Mouse (Mus musculus): ENCODE data around the gene Fanca. TPM values are rescaled to one million over a fixed set of nuclear protein-coding genes. Genes with fewer than 3 reads are reported as not detected.

Fanca gene
- polyA plus RNA-seq, 1 experiment from 2014 or later: 5.3 TPM

- 100% methylated on average over 1 of the region's 1 CpGs for WGBS
- H3K9ac ChIP-seq (ENCODE audit: low read depth, low read length): no peak overlapping the region
- no peaks in the 10 kb centered on the region for H3K27me3 ChIP-seq (replicated peaks; ENCODE audit: control insufficient read depth, insufficient read depth, low read length)
- TF ChIP-seq CTCF (IDR thresholded peaks at IDR 0.05; ENCODE audit: low read depth): no peak
- peaks cover 11% of the 10 kb centered on the region; the same call in 1 of the 2 replicates for H3K36me3 ChIP-seq (ENCODE audit: control insufficient read depth, insufficient read depth)
- H3K4me3 ChIP-seq (ENCODE audit: low read depth, low read length): no peak overlapping the region
- no peak overlapping the region for H3K27ac ChIP-seq (ENCODE audit: low read depth, low read length)
- no peak for ATAC-seq
- H3K4me2 ChIP-seq (replicated peaks; ENCODE audit: low read depth): no peak overlapping the region
- H3K9me3 ChIP-seq (ENCODE audit: control insufficient read depth): no peaks in the 10 kb centered on the region
- H3K4me1 ChIP-seq (replicated peaks; ENCODE audit: control insufficient read depth, insufficient read depth, low read length): peaks cover 5% of the 10 kb centered on the region; the same call in 1 of the 2 replicates
Observed at GRCm38 (mm10) chr8:123228416-123228815, 90.0 kb downstream of the Fanca start.

GRCm38 (mm10) chr8:123224278-123225266 is 93.8 kb downstream of the Fanca start, which contains the start of gene Cdk10:
Cdk10 (plus strand) TSS chr8:123224842.
- WGBS: 2% methylated on average over 59 of the region's 59 CpGs
- H3K9me3 ChIP-seq (ENCODE audit: control insufficient read depth): no peaks in the 10 kb centered on the region

GRCm38 (mm10) chr8:123220917-123221316 is 97.5 kb downstream of the Fanca start:
- TF ChIP-seq CTCF (IDR thresholded peaks at IDR 0.05; ENCODE audit: low read depth): no peak
- H3K27me3 ChIP-seq (replicated peaks; ENCODE audit: control insufficient read depth, insufficient read depth, low read length): no peaks in the 10 kb centered on the region
- H3K36me3 ChIP-seq (ENCODE audit: control insufficient read depth, insufficient read depth): no peaks in the 10 kb centered on the region
- H3K4me2 ChIP-seq (replicated peaks; ENCODE audit: low read depth): no peak overlapping the region
- H3K4me1 ChIP-seq (replicated peaks; ENCODE audit: control insufficient read depth, insufficient read depth, low read length): peaks cover 5% of the 10 kb centered on the region; the same call in 1 of the 2 replicates
- no peak overlapping the region for H3K27ac ChIP-seq (ENCODE audit: low read depth, low read length)
- H3K9me3 ChIP-seq (ENCODE audit: control insufficient read depth): no peaks in the 10 kb centered on the region
- H3K4me3 ChIP-seq (ENCODE audit: low read depth, low read length): no peak overlapping the region
- ATAC-seq: no peak
- no peak overlapping the region for H3K9ac ChIP-seq (ENCODE audit: low read depth, low read length)
- WGBS: 58% methylated on average over 1 of the region's 1 CpGs

More at GRCm38 (mm10) chr8:123224278-123225266, 93.8 kb downstream of the Fanca start, which contains the start of gene Cdk10:
- Histone ChIP-seq H3K4me2 (replicated peaks; ENCODE audit: low read depth) (peak within 1 kb of the TSS; percentile 87), H3K27ac (ENCODE audit: low read depth, low read length) (peak within 1 kb of the TSS; percentile 79), H3K27me3 (replicated peaks; ENCODE audit: control insufficient read depth, insufficient read depth, low read length) (no peaks in the 10 kb centered on the region), H3K36me3 (ENCODE audit: control insufficient read depth, insufficient read depth) (peaks cover 6% of the 10 kb centered on the region; the same call in 1 of the 2 replicates), H3K4me1 (replicated peaks; ENCODE audit: control insufficient read depth, insufficient read depth, low read length) (peaks cover 5% of the 10 kb centered on the region; the same call in 1 of the 2 replicates), H3K9ac (ENCODE audit: low read depth, low read length) (peak within 1 kb of the TSS; percentile 72), H3K4me3 (ENCODE audit: low read depth, low read length) (peak within 1 kb of the TSS; percentile 74)
- peak; percentile 79 for ATAC-seq
- TF ChIP-seq CTCF (IDR thresholded peaks at IDR 0.05; ENCODE audit: low read depth): 0 out of 2 replicates have a peak, but pooled peaks have one; percentile 9

Other genes with a start within 250 kb of the Fanca start
- 948 and 1,014 TPM in 2 replicates for gene Rpl13, start 216.2 kb downstream of the Fanca start, polyA plus RNA-seq (2015; fragmentation: Nextera tagmentation; extraction: Ambion mirVana)
- gene Cpne7, start 201.2 kb downstream of the Fanca start, polyA plus RNA-seq (2015; fragmentation: Nextera tagmentation; extraction: Ambion mirVana): 0.46 and 0.67 TPM in 2 replicates
- 3.4 and 3.5 TPM in 2 replicates for gene Sult5a1, start 160.3 kb downstream of the Fanca start, polyA plus RNA-seq (2015; fragmentation: Nextera tagmentation; extraction: Ambion mirVana)
- gene Dpep1, start 132.3 kb downstream of the Fanca start, polyA plus RNA-seq (2015; fragmentation: Nextera tagmentation; extraction: Ambion mirVana): 30.8 and 32.7 TPM in 2 replicates
- gene Chmp1a, start 105.8 kb downstream of the Fanca start, polyA plus RNA-seq (2015; fragmentation: Nextera tagmentation; extraction: Ambion mirVana): 203 TPM in 2 replicates
- 0.55 and 1.2 TPM in 2 replicates for gene Spata33, start 105.7 kb downstream of the Fanca start, polyA plus RNA-seq (2015; fragmentation: Nextera tagmentation; extraction: Ambion mirVana)
- gene Cdk10, start 93.7 kb downstream of the Fanca start, polyA plus RNA-seq (2015; fragmentation: Nextera tagmentation; extraction: Ambion mirVana): 11.8 and 14.0 TPM in 2 replicates
- 5.0 TPM in 2 replicates for gene Spata2l, start 82.3 kb downstream of the Fanca start, polyA plus RNA-seq (2015; fragmentation: Nextera tagmentation; extraction: Ambion mirVana)
- gene Zfp276, start 64.4 kb downstream of the Fanca start, polyA plus RNA-seq (2015; fragmentation: Nextera tagmentation; extraction: Ambion mirVana): 7.2 and 7.4 TPM in 2 replicates
- gene Vps9d1, start 64.2 kb downstream of the Fanca start, polyA plus RNA-seq (2015; fragmentation: Nextera tagmentation; extraction: Ambion mirVana): 7.1 and 8.3 TPM in 2 replicates
- gene Spire2, start 14.1 kb upstream of the Fanca start, polyA plus RNA-seq (2015; fragmentation: Nextera tagmentation; extraction: Ambion mirVana): 1.8 and 2.5 TPM in 2 replicates
- 147 and 178 TPM in 2 replicates for gene Tcf25, start 55.2 kb upstream of the Fanca start, polyA plus RNA-seq (2015; fragmentation: Nextera tagmentation; extraction: Ambion mirVana)
- gene Mc1r, start 88.5 kb upstream of the Fanca start, polyA plus RNA-seq (2015; fragmentation: Nextera tagmentation; extraction: Ambion mirVana): not detected in 2 replicates
- gene Tubb3, start 92.8 kb upstream of the Fanca start, polyA plus RNA-seq (2015; fragmentation: Nextera tagmentation; extraction: Ambion mirVana): 22.5 and 23.9 TPM in 2 replicates
- gene Def8, start 105.0 kb upstream of the Fanca start, polyA plus RNA-seq (2015; fragmentation: Nextera tagmentation; extraction: Ambion mirVana): 16.6 and 18.4 TPM in 2 replicates
- gene Afg3l1, start 159.3 kb upstream of the Fanca start, polyA plus RNA-seq (2015; fragmentation: Nextera tagmentation; extraction: Ambion mirVana): 30.8 and 34.7 TPM in 2 replicates
- gene Dbndd1, start 196.9 kb upstream of the Fanca start, polyA plus RNA-seq (2015; fragmentation: Nextera tagmentation; extraction: Ambion mirVana): 0.87 and 0.93 TPM in 2 replicates
- 6.8 TPM in 2 replicates for gene Gas8, start 200.3 kb upstream of the Fanca start, polyA plus RNA-seq (2015; fragmentation: Nextera tagmentation; extraction: Ambion mirVana)

Measured in intestine, postnatal 0 days (tissue).